Mouse (Mus musculus) testis, postnatal 10 days (tissue): Measurements from ENCODE around the gene Nup214.

ENCODE experiments used
- DNase-seq: peaks from one replicate; pipeline ENCODE4 v3.0.0; 2021; ENCODE audit warnings: low spot score

Nup214 gene

GRCm38 (mm10) chr2:31974141-31974808 lies at the start of gene Nup214:
Gene Nup214, plus strand, starts transcription at chr2:31974436.
- DNase-seq, result peak; percentile 99

- peak; percentile 66 for DNase-seq
Observed at GRCm38 (mm10) chr2:31924811-31925210, 49.4 kb upstream of the Nup214 start.

DNA sequence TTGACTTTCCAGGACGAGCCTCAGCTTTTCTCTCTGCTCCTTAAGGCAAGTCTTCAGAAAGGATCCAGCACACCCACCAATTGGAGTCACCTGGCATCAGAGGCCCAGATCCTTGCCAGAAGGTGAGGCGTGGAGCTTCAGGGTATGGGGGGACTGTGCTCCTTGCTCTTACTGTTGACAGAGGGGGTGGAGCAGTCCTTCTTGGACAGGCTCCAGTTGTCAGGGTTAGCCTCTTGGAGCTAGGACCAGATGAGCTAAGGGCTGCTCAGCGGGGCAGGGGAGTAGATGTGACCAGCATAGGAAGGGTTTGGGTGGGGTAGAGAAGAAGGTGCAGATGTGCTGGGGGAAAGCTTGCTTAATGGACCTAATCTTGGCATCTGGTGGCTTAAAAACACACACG lies 48.3 kb upstream of the Nup214 start:
- DNase-seq, result no peak

DNA sequence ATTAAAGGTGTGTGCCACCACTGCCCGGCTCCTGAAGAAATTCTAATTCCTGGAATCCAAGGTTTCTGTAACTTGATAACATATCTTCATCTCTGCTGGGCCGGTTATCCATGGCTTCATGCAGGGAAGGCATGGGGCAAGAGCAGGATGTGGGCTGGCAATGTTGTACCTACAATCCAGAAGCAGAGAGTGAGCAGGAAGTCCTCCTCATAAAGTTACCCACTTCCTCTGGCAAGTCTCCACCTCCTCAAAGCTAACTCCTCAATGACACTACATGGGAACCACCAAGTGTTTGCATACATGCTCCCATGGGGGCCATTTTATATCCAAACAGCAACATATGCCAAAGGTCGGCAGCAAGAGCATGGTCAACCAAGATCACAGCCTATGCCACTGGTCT lies 44.6 kb upstream of the Nup214 start:
- no peak for DNase-seq

- no peak for DNase-seq
Observed at GRCm38 (mm10) chr2:31934551-31934950, 39.7 kb upstream of the Nup214 start.

- no peak for DNase-seq
Observed at GRCm38 (mm10) chr2:31935054-31935453, 39.2 kb upstream of the Nup214 start.

GRCm38 (mm10) chr2:31938298-31938697 lies 35.9 kb upstream of the Nup214 start:
- no peak for DNase-seq

- no peak for DNase-seq
Observed at GRCm38 (mm10) chr2:31943011-31943410, 31.2 kb upstream of the Nup214 start.

- DNase-seq, result no peak
Observed at GRCm38 (mm10) chr2:31945580-31945979, 28.7 kb upstream of the Nup214 start.

DNA sequence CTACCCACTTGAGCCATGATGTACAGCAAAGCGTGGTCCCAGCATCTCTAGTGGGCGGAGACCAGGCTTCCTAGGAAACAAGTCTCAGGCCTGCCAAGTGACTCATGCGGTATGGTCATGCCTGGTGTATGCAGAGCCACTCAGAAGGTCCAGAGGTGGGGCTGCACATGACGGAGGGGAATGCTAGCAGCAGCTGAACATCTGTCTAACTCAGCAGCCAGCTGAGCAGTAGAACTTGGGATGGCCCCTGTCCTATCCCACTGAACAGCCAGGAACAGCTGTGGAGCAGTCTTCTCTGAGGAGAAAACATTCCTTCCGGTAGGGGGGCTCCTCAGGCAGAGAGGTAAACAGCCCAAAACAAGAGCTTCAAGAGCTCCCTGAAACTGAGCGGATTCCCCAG lies 25.8 kb upstream of the Nup214 start:
- no peak for DNase-seq

DNA sequence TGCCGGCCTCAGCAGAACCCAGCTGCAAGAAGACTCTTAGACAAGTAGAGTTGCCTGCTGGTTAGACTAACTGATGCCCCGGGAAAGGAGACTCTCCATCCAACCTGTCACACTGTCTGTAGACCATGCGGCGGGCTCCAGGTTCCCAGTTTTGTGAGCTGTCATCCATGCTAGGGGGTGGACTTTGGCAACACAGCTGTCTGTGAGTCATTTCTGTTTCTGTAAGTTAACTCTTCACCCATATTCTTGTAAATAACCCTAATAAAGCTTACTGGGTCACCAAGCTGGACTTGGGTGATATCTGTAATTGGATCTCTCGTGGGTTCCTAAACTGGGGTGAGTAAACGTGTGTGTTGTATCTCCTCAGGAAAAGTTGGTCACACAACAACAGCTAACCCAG lies 25.4 kb upstream of the Nup214 start:
- no peak for DNase-seq

- DNase-seq, result peak; percentile 84
Observed at GRCm38 (mm10) chr2:31950058-31950871, 24.0 kb upstream of the Nup214 start, which contains the start of gene Aif1l. Gene Aif1l, plus strand, starts transcription at chr2:31950139.

GRCm38 (mm10) chr2:31950966-31951365 lies 23.3 kb upstream of the Nup214 start:
- DNase-seq, result no peak

DNA sequence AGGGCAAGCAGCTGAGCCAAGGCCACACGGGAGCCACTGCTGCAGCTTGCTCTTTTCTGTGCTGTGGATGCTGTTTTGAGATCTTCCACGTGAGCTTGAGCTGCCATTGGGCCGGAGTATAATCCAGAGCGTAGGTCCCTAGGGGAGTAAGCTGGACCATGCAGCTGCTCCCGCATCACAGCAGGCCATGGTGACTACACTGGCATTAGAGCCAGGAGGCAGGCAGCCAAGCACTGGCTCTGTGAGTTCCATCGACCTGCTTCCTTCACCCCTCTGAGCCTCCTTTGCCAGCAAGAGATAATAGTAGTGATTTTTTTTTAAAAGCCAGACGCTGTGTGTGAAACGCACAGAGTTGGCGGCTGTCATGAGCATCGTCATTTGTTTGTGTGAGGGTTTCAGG lies 22.0 kb upstream of the Nup214 start:
- no peak for DNase-seq

DNA sequence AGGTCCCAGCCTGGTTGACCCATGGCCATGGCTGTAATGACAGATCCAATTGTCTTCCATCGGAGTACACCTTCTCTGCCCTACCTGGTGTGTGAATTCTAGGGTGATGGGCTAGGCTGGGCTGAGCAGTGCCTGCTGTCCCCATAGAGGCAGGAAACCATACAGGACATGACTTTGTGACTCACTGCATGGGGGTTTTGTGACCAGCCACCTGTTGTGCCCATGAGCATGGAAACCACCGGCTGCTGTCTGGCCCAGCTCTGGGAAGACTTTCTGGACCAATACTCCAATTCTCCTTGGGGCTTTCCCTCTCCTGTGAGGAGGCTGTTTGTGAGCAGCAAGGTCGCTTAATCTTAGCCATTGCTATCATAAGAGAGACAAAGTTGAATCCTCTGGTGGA lies 21.5 kb upstream of the Nup214 start:
- DNase-seq, result no peak

GRCm38 (mm10) chr2:31953687-31954086 lies 20.5 kb upstream of the Nup214 start:
- DNase-seq, result no peak

DNA sequence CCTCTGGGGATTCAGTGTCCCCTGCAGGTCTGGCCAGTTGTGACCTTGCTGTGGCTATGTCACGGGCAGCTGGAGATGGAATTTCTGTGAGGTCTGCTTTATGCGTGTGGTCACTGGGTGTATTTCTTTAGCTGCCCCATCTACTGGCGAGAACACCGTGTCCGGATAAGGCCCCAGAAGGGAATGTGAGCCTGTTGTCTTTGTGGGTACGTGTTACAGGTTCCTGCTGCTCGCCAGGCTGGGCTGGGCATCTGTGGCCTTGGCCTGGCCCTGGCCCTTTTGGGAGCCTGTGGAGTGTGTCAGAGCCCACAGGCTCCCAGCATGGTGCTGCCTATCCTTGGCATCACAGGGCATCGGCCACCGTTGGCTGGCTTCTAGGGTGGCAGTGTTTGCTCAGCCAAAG lies 19.5 kb upstream of the Nup214 start:
- no peak for DNase-seq

- DNase-seq, result no peak
Observed at GRCm38 (mm10) chr2:31955686-31956085, 18.6 kb upstream of the Nup214 start.

GRCm38 (mm10) chr2:31957211-31957610 lies 17.0 kb upstream of the Nup214 start:
- no peak for DNase-seq

DNA sequence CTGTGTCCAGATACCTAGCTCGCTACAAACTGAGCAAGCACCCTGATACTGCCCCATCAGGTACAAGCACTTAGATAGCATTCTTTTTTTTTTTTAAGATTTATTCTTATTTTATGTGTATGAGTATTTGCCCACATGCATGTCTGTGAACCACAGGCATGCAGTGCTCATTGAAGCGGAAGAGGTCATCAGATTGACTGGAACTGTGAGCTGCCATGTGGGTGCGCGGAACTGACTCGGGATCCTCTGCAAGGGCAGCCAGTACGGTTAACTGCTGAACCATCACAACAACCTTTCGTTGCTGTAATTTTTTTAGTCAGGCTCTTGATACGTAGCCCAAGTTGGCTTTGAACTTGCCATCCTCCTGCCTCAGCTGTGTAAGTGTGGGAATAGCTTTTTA lies 13.2 kb upstream of the Nup214 start:
- DNase-seq, result no peak

GRCm38 (mm10) chr2:31961791-31962222 lies 12.4 kb upstream of the Nup214 start:
- DNase-seq, result no peak

- DNase-seq, result no peak
Observed at GRCm38 (mm10) chr2:31962501-31963224, 11.6 kb upstream of the Nup214 start.

DNA sequence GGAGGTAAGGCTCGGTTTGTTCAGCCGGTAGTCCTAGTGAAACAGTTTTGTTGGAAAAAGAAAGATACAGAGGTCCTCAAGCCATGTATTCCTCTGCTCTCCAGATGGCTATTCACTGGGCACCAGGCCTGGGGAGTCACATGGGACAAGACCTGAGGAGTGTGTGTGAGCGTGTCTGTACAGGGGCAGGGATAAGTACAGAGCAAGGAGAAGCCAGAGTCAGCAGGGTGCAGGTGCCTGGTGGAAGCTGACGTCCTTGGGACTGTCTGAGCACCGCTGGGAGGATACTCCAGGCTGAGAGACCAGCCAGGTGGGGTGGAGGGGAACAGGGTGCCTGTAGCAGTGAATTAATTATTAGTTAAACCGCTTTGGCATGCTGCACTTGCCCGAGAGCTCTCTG lies 10.7 kb upstream of the Nup214 start:
- no peak for DNase-seq
